Mouse (Mus musculus) stomach, postnatal 0 days (tissue): ENCODE measurements at regions not wholly inside any gene's neighbourhood (a gene's known extent, or its start where the extent isn't known, plus 50 kb on each side); places are given as distances from the start of the nearest gene placed in this dataset.

Experiments
- CTCF ChIP-seq: IDR thresholded peaks from 2 replicates; pipeline ENCODE4 v1.5.1; 2016; ENCODE audit warnings: antibody characterized with exemption, low read depth, mild to moderate bottlenecking, moderate library complexity
- EP300 ChIP-seq: optimal IDR thresholded peaks from 2 replicates; pipeline ENCODE3; 2016; ENCODE audit warnings: antibody characterized with exemption

- TF ChIP-seq CTCF = no peak
- TF ChIP-seq EP300 = no peak
These were observed 95.3 kb upstream of the Adgrf1 start for GRCm38 (mm10) chr17:43174860-43175259.
